Mouse (Mus musculus) liver, postnatal 0 days (tissue): ENCODE data around the gene Ccdc50.

Experiments
- CTCF ChIP-seq: sonication (generic); IDR thresholded peaks from 2 replicates; pipeline ENCODE4 v1.5.1; 2016; ENCODE audit warnings: antibody characterized with exemption, low read depth
- EP300 ChIP-seq: IDR thresholded peaks from 2 replicates; pipeline ENCODE4 v1.6.1; 2016; ENCODE audit warnings: antibody characterized with exemption, low read depth, mild to moderate bottlenecking

GRCm38 (mm10) chr16:27375318-27375717 is 13.4 kb upstream of the Ccdc50 start:
- no peak for TF ChIP-seq CTCF
- TF ChIP-seq EP300: no peak
